Mouse (Mus musculus): ENCODE data around the gene Wdr62. TPM values are rescaled to one million over a fixed set of nuclear protein-coding genes. Genes with fewer than 3 reads are reported as not detected.
A peak's percentile ranks its signal among the peaks of the same experiment; 100 is the strongest.

Wdr62 gene
- polyA plus RNA-seq, 1 experiment from 2014 or later, result 9.9 TPM

- WGBS, result 74% methylated on average over 3 of the region's 3 CpGs
- no peaks in the 10 kb centered on the region for H3K27me3 ChIP-seq
- ATAC-seq (replicated peaks; ENCODE audit: low FRiP score), result no peak; the same call in 1 of the 2 replicates
- peaks cover 16% of the 10 kb centered on the region; the same call in 1 of the 2 replicates for H3K36me3 ChIP-seq
- no peak overlapping the region for H3K9ac ChIP-seq
- H3K4me2 ChIP-seq, result no peak overlapping the region
- no peak overlapping the region for H3K4me3 ChIP-seq (replicated peaks)
- H3K9me3 ChIP-seq (replicated peaks), result no peaks in the 10 kb centered on the region
- peaks cover 57% of the 10 kb centered on the region for H3K4me1 ChIP-seq
- H3K27ac ChIP-seq, result 0 out of 2 replicates have a peak overlapping the region, but pooled peaks have one; percentile 20
These were observed 37.9 kb upstream of the Wdr62 start for GRCm38 (mm10) chr7:30318142-30318541.

- 72% methylated on average over 13 of the region's 13 CpGs for WGBS
- H3K27me3 ChIP-seq, result no peaks in the 10 kb centered on the region
- peaks cover 36% of the 10 kb centered on the region for H3K36me3 ChIP-seq
- peaks cover 42% of the 10 kb centered on the region for H3K4me1 ChIP-seq
- no peaks in the 10 kb centered on the region for H3K9me3 ChIP-seq (replicated peaks)
- peak overlapping the region; percentile 54 for H3K4me3 ChIP-seq (replicated peaks)
- H3K4me2 ChIP-seq, result peak overlapping the region; percentile 66
- ATAC-seq (replicated peaks; ENCODE audit: low FRiP score), result no peak
- no peak overlapping the region for H3K27ac ChIP-seq
- 0 out of 2 replicates have a peak overlapping the region, but pooled peaks have one; percentile 54 for H3K9ac ChIP-seq
These were observed 35.6 kb upstream of the Wdr62 start for GRCm38 (mm10) chr7:30315559-30316529.

GRCm38 (mm10) chr7:30314721-30315155, 34.5 kb upstream of the Wdr62 start, which contains the start of gene Syne4:
Gene Syne4 (plus strand): TSS chr7:30314807.
- under 1% methylated on average over 9 of the region's 9 CpGs for whole genome bisulfite sequencing
- H3K36me3 ChIP-seq, result peaks cover 45% of the 10 kb centered on the region
- peak; percentile 84 for ATAC-seq (replicated peaks; ENCODE audit: low FRiP score)
- H3K9ac ChIP-seq, result peak within 1 kb of the TSS; percentile 54
- H3K9me3 ChIP-seq (replicated peaks), result no peaks in the 10 kb centered on the region
- H3K4me1 ChIP-seq, result peaks cover 46% of the 10 kb centered on the region
- peak within 1 kb of the TSS; percentile 54 for H3K4me3 ChIP-seq (replicated peaks)
- peak within 1 kb of the TSS; percentile 88 for H3K27ac ChIP-seq
- H3K4me2 ChIP-seq, result peak within 1 kb of the TSS; percentile 66
- no peaks in the 10 kb centered on the region for H3K27me3 ChIP-seq

GRCm38 (mm10) chr7:30313666-30314320, 33.6 kb upstream of the Wdr62 start:
- ATAC-seq (replicated peaks; ENCODE audit: low FRiP score), result no peak
- Histone ChIP-seq H3K4me2 (peak overlapping the region; percentile 66), H3K27me3 (no peaks in the 10 kb centered on the region), H3K27ac (peak overlapping the region; percentile 56; the same call in 1 of the 2 replicates), H3K9ac (peak overlapping the region; percentile 8; the same call in 1 of the 2 replicates), H3K36me3 (peaks cover 41% of the 10 kb centered on the region), H3K9me3 (replicated peaks) (no peaks in the 10 kb centered on the region), H3K4me1 (peaks cover 53% of the 10 kb centered on the region), H3K4me3 (replicated peaks) (peak overlapping the region; percentile 15)
- WGBS, result 40% methylated on average over 27 of the region's 27 CpGs

GRCm38 (mm10) chr7:30310136-30310535, 29.9 kb upstream of the Wdr62 start:
- Histone ChIP-seq H3K27ac (no peak overlapping the region), H3K4me1 (peaks cover 37% of the 10 kb centered on the region), H3K4me2 (peak overlapping the region; percentile 75; the same call in 1 of the 2 replicates), H3K9ac (no peak overlapping the region), H3K27me3 (no peaks in the 10 kb centered on the region), H3K36me3 (peaks cover 50% of the 10 kb centered on the region), H3K4me3 (replicated peaks) (no peak overlapping the region), H3K9me3 (replicated peaks) (no peaks in the 10 kb centered on the region)
- WGBS, result 88% methylated on average over 12 of the region's 12 CpGs
- no peak for ATAC-seq (replicated peaks; ENCODE audit: low FRiP score)

GRCm38 (mm10) chr7:30309395-30310129, 29.3 kb upstream of the Wdr62 start:
- peak overlapping the region; percentile 61 for H3K9ac ChIP-seq
- 61% methylated on average over 15 of the region's 15 CpGs for WGBS
- no peaks in the 10 kb centered on the region for H3K27me3 ChIP-seq
- peaks cover 51% of the 10 kb centered on the region for H3K36me3 ChIP-seq
- no peak for ATAC-seq (replicated peaks; ENCODE audit: low FRiP score)
- peaks cover 33% of the 10 kb centered on the region for H3K4me1 ChIP-seq
- H3K9me3 ChIP-seq (replicated peaks), result no peaks in the 10 kb centered on the region
- H3K4me3 ChIP-seq (replicated peaks), result peak overlapping the region; percentile 60
- 0 out of 2 replicates have a peak overlapping the region, but pooled peaks have one; percentile 41 for H3K27ac ChIP-seq
- peak overlapping the region; percentile 75 for H3K4me2 ChIP-seq

- Histone ChIP-seq H3K4me1 (peaks cover 20% of the 10 kb centered on the region), H3K36me3 (peaks cover 58% of the 10 kb centered on the region), H3K27me3 (no peaks in the 10 kb centered on the region), H3K4me3 (replicated peaks) (peak within 1 kb of the TSS; percentile 60), H3K9ac (peak within 1 kb of the TSS; percentile 61), H3K27ac (peak within 1 kb of the TSS; percentile 74), H3K9me3 (replicated peaks) (no peaks in the 10 kb centered on the region), H3K4me2 (peak within 1 kb of the TSS; percentile 75)
- 3% methylated on average over 27 of the region's 27 CpGs for WGBS
- peak; percentile 100 for ATAC-seq (replicated peaks; ENCODE audit: low FRiP score)
These were observed 28.1 kb upstream of the Wdr62 start, which contains the start of gene Alkbh6 for GRCm38 (mm10) chr7:30308076-30309005. Gene Alkbh6 (plus strand): TSS chr7:30308717.

DNA sequence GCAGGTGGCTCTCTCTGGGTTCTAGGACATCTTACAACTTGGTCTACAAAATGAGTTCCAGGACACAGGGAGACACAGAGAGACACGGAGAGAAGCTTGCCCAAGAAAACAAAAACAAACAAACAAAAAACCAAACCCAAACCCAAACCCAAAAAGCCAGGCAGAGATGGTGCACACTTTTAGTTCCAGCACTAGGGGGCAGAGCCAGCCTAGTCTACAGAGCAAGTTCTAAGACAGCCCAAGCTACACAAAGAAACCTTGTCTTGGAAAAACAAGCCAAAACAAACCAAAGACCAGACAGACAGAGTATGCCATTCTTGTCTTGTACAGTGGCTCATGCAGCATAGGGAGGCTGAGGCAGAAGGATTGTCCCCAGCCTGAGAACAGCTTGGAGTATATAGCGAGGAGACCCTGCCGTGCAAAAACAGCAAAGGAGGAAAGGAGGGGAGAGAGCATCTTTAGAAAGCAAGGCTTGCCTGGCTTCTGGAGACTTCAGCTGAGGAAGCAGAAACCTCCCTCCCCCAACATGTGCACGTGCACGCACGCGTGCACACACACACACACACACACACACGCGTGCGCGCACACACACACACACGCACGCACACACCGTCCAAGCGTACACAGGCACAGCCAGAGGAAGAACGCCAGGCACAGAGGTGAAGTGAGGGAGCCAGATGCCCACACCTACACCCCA, 26.0 kb upstream of the Wdr62 start:
- H3K9ac ChIP-seq, result no peak overlapping the region
- peaks cover 62% of the 10 kb centered on the region for H3K36me3 ChIP-seq
- ATAC-seq (replicated peaks; ENCODE audit: low FRiP score), result no peak
- 90% methylated on average over 16 of the region's 16 CpGs for WGBS
- no peak overlapping the region for H3K4me3 ChIP-seq (replicated peaks)
- H3K4me2 ChIP-seq, result no peak overlapping the region
- H3K9me3 ChIP-seq (replicated peaks), result no peaks in the 10 kb centered on the region
- peaks cover 20% of the 10 kb centered on the region for H3K4me1 ChIP-seq
- no peaks in the 10 kb centered on the region for H3K27me3 ChIP-seq
- no peak overlapping the region for H3K27ac ChIP-seq

DNA sequence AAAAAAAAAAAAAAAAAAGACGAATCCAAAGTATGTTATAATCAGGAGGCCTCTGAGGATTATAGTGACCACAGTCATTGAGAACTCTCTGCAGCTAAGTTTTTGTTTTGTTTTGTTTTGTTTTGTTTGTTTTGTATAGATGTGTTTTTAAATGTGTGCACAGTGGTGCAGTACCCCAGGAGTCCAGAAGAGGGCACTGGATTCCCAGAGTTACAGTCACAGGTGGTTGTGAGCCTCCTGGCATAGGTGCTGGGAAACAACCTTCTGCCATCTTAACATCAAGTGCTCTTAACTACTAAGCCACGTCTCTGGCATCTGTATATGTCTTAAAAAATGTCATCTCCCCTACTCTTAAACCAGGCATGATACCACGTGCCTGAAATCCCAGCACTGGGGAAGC, 20.7 kb upstream of the Wdr62 start:
- ATAC-seq (replicated peaks; ENCODE audit: low FRiP score), result no peak
- Histone ChIP-seq H3K4me2 (no peak overlapping the region), H3K9me3 (replicated peaks) (no peaks in the 10 kb centered on the region), H3K36me3 (peaks cover 83% of the 10 kb centered on the region), H3K27ac (no peak overlapping the region), H3K9ac (no peak overlapping the region), H3K4me3 (replicated peaks) (no peak overlapping the region), H3K4me1 (no peaks in the 10 kb centered on the region), H3K27me3 (no peaks in the 10 kb centered on the region)
- WGBS, result 47% methylated on average over 3 of the region's 3 CpGs

DNA sequence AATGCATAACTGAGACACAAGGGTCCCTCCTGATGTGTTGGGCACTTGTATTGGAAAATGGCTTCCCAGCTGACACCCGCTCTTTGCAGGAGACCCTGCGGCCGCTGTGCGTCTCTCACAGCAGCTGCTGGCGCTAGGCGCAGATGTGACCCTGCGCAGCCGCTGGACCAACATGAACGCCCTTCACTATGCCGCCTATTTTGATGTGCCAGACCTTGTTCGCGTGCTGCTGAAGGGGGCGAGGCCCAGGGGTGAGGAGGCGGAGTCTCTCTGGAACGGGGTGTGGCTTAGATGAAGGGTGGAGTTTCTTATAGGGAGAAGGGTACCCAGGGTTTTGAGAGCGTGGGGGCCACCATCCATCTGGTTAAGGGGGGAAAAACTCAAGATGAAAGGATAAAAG, 17.0 kb upstream of the Wdr62 start:
- Histone ChIP-seq H3K27me3 (no peaks in the 10 kb centered on the region), H3K4me1 (peaks cover 6% of the 10 kb centered on the region), H3K4me2 (no peak overlapping the region), H3K9ac (no peak overlapping the region), H3K4me3 (replicated peaks) (no peak overlapping the region), H3K36me3 (peaks cover 76% of the 10 kb centered on the region), H3K9me3 (replicated peaks) (no peaks in the 10 kb centered on the region), H3K27ac (no peak overlapping the region)
- ATAC-seq (replicated peaks; ENCODE audit: low FRiP score), result no peak
- 88% methylated on average over 16 of the region's 16 CpGs for WGBS
